In the genomic region with DNA sequence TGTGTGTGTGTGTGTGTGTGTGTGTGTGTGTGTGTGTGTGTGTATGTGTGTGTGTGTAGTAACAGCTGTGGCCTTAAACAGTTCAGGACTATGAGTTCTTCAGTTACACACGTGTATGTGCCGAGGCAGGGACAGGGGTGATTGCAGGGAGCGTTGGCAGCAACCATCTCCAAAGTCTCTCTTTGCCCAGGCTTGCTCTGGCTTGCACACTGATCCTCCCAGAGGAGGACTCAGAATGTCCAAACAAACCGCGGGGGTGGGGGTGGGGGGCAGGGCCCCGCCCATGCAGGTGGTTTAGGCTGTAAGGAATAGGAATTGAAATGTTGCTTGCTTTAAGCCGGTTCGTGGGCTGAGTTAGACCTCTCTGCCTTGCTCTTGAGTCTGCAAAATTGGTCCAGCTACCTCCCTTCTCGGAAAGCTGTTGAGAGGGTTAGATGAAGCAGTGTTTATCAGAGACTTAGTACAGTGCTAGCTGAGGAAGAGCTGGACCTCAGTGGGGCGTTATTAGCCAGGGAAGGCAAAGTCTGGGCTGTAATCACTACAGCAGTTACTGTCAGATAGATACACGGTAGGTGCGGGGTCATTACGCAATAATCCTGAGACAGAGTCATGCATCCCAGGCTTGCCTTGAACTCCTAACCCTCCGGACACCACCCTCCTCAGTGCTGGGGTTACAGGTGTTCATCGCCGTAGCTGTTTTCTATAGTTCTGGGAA, we compare ENCODE assay signal across 9 mouse cellular contexts. TPM values are rescaled to one million over a fixed set of nuclear protein-coding genes. Genes with fewer than 3 reads are reported as not detected.
DNase-seq lines count a peak whose midpoint lies in the region; ATAC-seq and TF ChIP-seq lines count a peak whose summit lies in the region.
"Had no signal": no experiment of that assay in that cellular context is flagged by ENCODE, and none has a peak within 500 bp of the region (broad histone marks: within the 10 kb centered on the region; RNA-seq: fewer than 3 reads in every experiment).

No protein-coding gene starts in this region.

- no peak overlapping the region; the same call in 1 of the 2 replicates for H3K4me3 ChIP-seq in layer of hippocampus, adult 2 months
- peak overlapping the region; percentile 47 for H3K4me3 ChIP-seq in bone marrow macrophage, adult 2 months (ENCODE audit: insufficient read depth, low read length)
- H3K4me3 ChIP-seq in hindbrain, embryonic 14.5 days (replicated peaks; ENCODE audit: low read length): no peak overlapping the region; the same call in 1 of the 2 replicates
- H3K4me3 ChIP-seq in midbrain, embryonic 12.5 days: no peak overlapping the region

- no peaks in the 10 kb centered on the region for H3K27me3 ChIP-seq in hindbrain, embryonic 14.5 days (ENCODE audit: control insufficient read depth, insufficient read depth, low read length)
- peaks cover 3% of the 10 kb centered on the region; the same call in 1 of the 2 replicates for H3K27me3 ChIP-seq in midbrain, embryonic 12.5 days

- H3K27ac ChIP-seq in layer of hippocampus, adult 2 months: peak overlapping the region; percentile 94; the same call in 1 of the 2 replicates
- peak overlapping the region; percentile 64 for H3K27ac ChIP-seq in bone marrow macrophage, adult 2 months (ENCODE audit: insufficient read depth, low read depth, low read length)
- H3K27ac ChIP-seq in hindbrain, embryonic 14.5 days: peak overlapping the region; percentile 82; the same call in 1 of the 2 replicates
- H3K27ac ChIP-seq in midbrain, embryonic 12.5 days (replicated peaks): no peak overlapping the region

- 73% methylated on average over 16 of the region's 16 CpGs for WGBS in hindbrain, embryonic 14.5 days
- 72% methylated on average over 16 of the region's 16 CpGs for WGBS in midbrain, embryonic 12.5 days

- TF ChIP-seq CTCF in layer of hippocampus, adult 2 months (conservative IDR thresholded peaks at IDR 0.05): no peak
- TF ChIP-seq CTCF in bone marrow macrophage, adult 2 months (IDR thresholded peaks at IDR 0.05; ENCODE audit: low read depth, low read length): no peak

- peak overlapping the region; percentile 59 for H3K9ac ChIP-seq in hindbrain, embryonic 14.5 days
- no peak overlapping the region; the same call in 1 of the 2 replicates for H3K9ac ChIP-seq in midbrain, embryonic 12.5 days (replicated peaks)

- no peaks in the 10 kb centered on the region for H3K9me3 ChIP-seq in hindbrain, embryonic 14.5 days (ENCODE audit: control insufficient read depth, low read length)
- no peaks in the 10 kb centered on the region for H3K9me3 ChIP-seq in midbrain, embryonic 12.5 days

- no peaks in the 10 kb centered on the region for H3K36me3 ChIP-seq in hindbrain, embryonic 14.5 days (replicated peaks; ENCODE audit: control insufficient read depth, insufficient read depth)
- H3K36me3 ChIP-seq in midbrain, embryonic 12.5 days: no peaks in the 10 kb centered on the region

- TF ChIP-seq POLR2A in bone marrow macrophage, adult 2 months (IDR thresholded peaks at IDR 0.05; ENCODE audit: borderline replicate concordance, low read depth, low read length): no peak

- DNase-seq in layer of hippocampus, adult 2 months (ENCODE audit: low spot score in 2 of 2): no peak
- no peak for DNase-seq in layer of hippocampus, adult 9-10 months (ENCODE audit: low spot score)
- no peak for DNase-seq in hindbrain, embryonic 14.5 days (ENCODE audit: low spot score)
- no peak for DNase-seq in cerebellum, adult 11-12 months
- DNase-seq in cerebellum, adult 9-10 months: no peak
- DNase-seq in MN1 (ENCODE audit: low spot score): no peak

- peaks cover 30% of the 10 kb centered on the region for H3K4me1 ChIP-seq in bone marrow macrophage, adult 2 months (ENCODE audit: control insufficient read depth, insufficient read depth, low read length)
- peaks cover 28% of the 10 kb centered on the region; the same call in 1 of the 2 replicates for H3K4me1 ChIP-seq in hindbrain, embryonic 14.5 days (replicated peaks; ENCODE audit: control insufficient read depth, insufficient read depth, low read length)
- H3K4me1 ChIP-seq in midbrain, embryonic 12.5 days: peaks cover 34% of the 10 kb centered on the region

- no peak for ATAC-seq in hindbrain, embryonic 14.5 days (ENCODE audit: low FRiP score)
- no peak for ATAC-seq in midbrain, embryonic 12.5 days (ENCODE audit: low FRiP score, low read depth)

- peak overlapping the region; percentile 56 for H3K4me2 ChIP-seq in hindbrain, embryonic 14.5 days (replicated peaks)
- peak overlapping the region; percentile 61 for H3K4me2 ChIP-seq in midbrain, embryonic 12.5 days (replicated peaks)

RNA-seq across cellular contexts. Expression of gene Pafah2, which starts 5.9 kb away (rescaled TPM):
- total RNA-seq in layer of hippocampus, adult 2 months (2021): 1 to 10 TPM; 6.6 to 9.0 TPM
- 6.4 and 8.0 TPM in 2 replicates for polyA plus RNA-seq in bone marrow macrophage, adult 2 months (2012; ENCODE audit: insufficient read depth, insufficient read length, missing spikeins)
- 6.8 and 6.9 TPM in 2 replicates for polyA plus RNA-seq in hindbrain, embryonic 14.5 days (2014; fragmentation: Nextera tagmentation; extraction: Ambion mirVana)
- polyA plus RNA-seq in midbrain, embryonic 12.5 days (2016; fragmentation: Nextera tagmentation; extraction: Ambion mirVana): 7.2 and 9.2 TPM in 2 replicates

RNA-seq across cellular contexts. Expression of gene Extl1, which starts 18.4 kb away (rescaled TPM):
- 10 to 100 TPM; 44.7 to 46.5 TPM for total RNA-seq in layer of hippocampus, adult 2 months (2021)
- 0.56 TPM in 1 of 2 replicates, not detected in the other for polyA plus RNA-seq in bone marrow macrophage, adult 2 months (2012; ENCODE audit: insufficient read depth, insufficient read length, missing spikeins)
- polyA plus RNA-seq in hindbrain, embryonic 14.5 days (2014; fragmentation: Nextera tagmentation; extraction: Ambion mirVana): 0.30 and 0.58 TPM in 2 replicates
- 0.37 and 0.97 TPM in 2 replicates for polyA plus RNA-seq in midbrain, embryonic 12.5 days (2016; fragmentation: Nextera tagmentation; extraction: Ambion mirVana)

RNA-seq across cellular contexts. Expression of gene Slc30a2, which starts 59.0 kb away (rescaled TPM):
- total RNA-seq in layer of hippocampus, adult 2 months (2021): not detected
- not detected in 2 replicates for polyA plus RNA-seq in bone marrow macrophage, adult 2 months (2012; ENCODE audit: insufficient read depth, insufficient read length, missing spikeins)
- polyA plus RNA-seq in hindbrain, embryonic 14.5 days (2014; fragmentation: Nextera tagmentation; extraction: Ambion mirVana): 0.13 and 0.14 TPM in 2 replicates
- polyA plus RNA-seq in midbrain, embryonic 12.5 days (2016; fragmentation: Nextera tagmentation; extraction: Ambion mirVana): 0.08 TPM in 1 of 2 replicates, not detected in the other
- polyA plus RNA-seq: limb, embryonic 11.5 days had no signal
